Mouse (Mus musculus) heart, postnatal 0 days (tissue): ENCODE measurements around the gene Pik3c2g. TPM values are rescaled to one million over a fixed set of nuclear protein-coding genes. Genes with fewer than 3 reads are reported as not detected.

ENCODE experiments used
- ATAC-seq: fragments of 200-750 bp; cut with Nextera tagmentation; 2 replicates; pipeline ENCODE4 v1.8.0; 2017; ENCODE audit warnings: low read depth, moderate number of reproducible peaks, moderate library complexity; ENCODE audit not compliant: insufficient read depth
- DNase-seq: peaks from one replicate; pipeline ENCODE4 v3.0.0-alpha.2; 2016; ENCODE audit warnings: low spot score
- H3K27ac ChIP-seq: fragments of 300-500 bp; sonication (generic); 2 replicates; pipeline ENCODE4 v1.5.1; 2014; ENCODE audit warnings: low read depth, mild to moderate bottlenecking
- H3K27me3 ChIP-seq: fragments of 300-500 bp; sonication (generic); 2 replicates; pipeline ENCODE4 v1.6.1; 2014; ENCODE audit warnings: low read length, mixed read lengths; ENCODE audit not compliant: control insufficient read depth, insufficient read depth
- H3K36me3 ChIP-seq: fragments of 300-500 bp; sonication (generic); replicated peaks from 2 replicates; pipeline ENCODE4 v1.6.1; 2014; ENCODE audit warnings: low read length, mixed read lengths; ENCODE audit not compliant: control insufficient read depth, insufficient read depth
- H3K4me1 ChIP-seq: fragments of 300-500 bp; sonication (generic); 2 replicates; pipeline ENCODE4 v1.6.1; 2014; ENCODE audit warnings: antibody characterized with exemption; ENCODE audit not compliant: control insufficient read depth, insufficient read depth
- H3K4me2 ChIP-seq: fragments of 300-500 bp; sonication (generic); 2 replicates; pipeline ENCODE4 v1.6.1; 2014; ENCODE audit warnings: low read depth, mild to moderate bottlenecking, low read length, moderate library complexity
- H3K4me3 ChIP-seq: fragments of 300-500 bp; sonication (generic); 2 replicates; pipeline ENCODE4 v1.5.1; 2014; ENCODE audit warnings: low read depth, low read length
- H3K9ac ChIP-seq: fragments of 300-500 bp; sonication (generic); replicated peaks from 2 replicates; pipeline ENCODE4 v1.6.1; 2014; ENCODE audit warnings: low read depth, low read length, mixed read lengths
- H3K9me3 ChIP-seq: fragments of 300-500 bp; sonication (generic); replicated peaks from 2 replicates; pipeline ENCODE4 v1.6.1; 2016; ENCODE audit warnings: low read length; ENCODE audit not compliant: control insufficient read depth
- CTCF ChIP-seq: IDR thresholded peaks from 2 replicates; pipeline ENCODE4 v1.5.1; 2016; ENCODE audit warnings: antibody characterized with exemption, control low read depth, low read depth
- EP300 ChIP-seq: IDR thresholded peaks from 2 replicates; pipeline ENCODE4 v1.6.1; 2016; ENCODE audit warnings: antibody characterized with exemption, low read depth
- WGBS: fragments of 180-500 bp; shearing (Covaris S2); extraction: QIAGEN DNeasy Blood & Tissue Kit; methylation state at CpG from one replicate; pipeline ENCODE4 v1.1.7; 2014; 5-methylcytosine and 5-hydroxymethylcytosine counted together
- polyA plus RNA-seq: library from polyadenylated mRNA; unstranded; fragments of >200 nt; fragmentation: Nextera tagmentation; extraction: Ambion mirVana; gene quantifications from 2 replicates; pipeline ENCODE4 v1.2.1, GENCODE M21; 2015
- total RNA-seq: library from RNA; depleted of rRNA; stranded (reverse); fragments of >200 nt; gene quantifications from 2 replicates; pipeline ENCODE4 v1.2.3, GENCODE M21; 2014; ENCODE audit warnings: low replicate concordance

Pik3c2g gene
- total and polyA plus RNA-seq, 2 experiments from 2014 or later: 0.26 TPM; not detected in 1

- TF ChIP-seq EP300 (no peak), CTCF (no peak)
- Histone ChIP-seq H3K4me3 (no peak overlapping the region), H3K4me1 (no peaks in the 10 kb centered on the region), H3K9me3 (no peaks in the 10 kb centered on the region), H3K27me3 (no peaks in the 10 kb centered on the region), H3K9ac (no peak overlapping the region), H3K4me2 (no peak overlapping the region), H3K27ac (no peak overlapping the region), H3K36me3 (no peaks in the 10 kb centered on the region)
- 37% methylated on average over 3 of the region's 3 CpGs for WGBS
- DNase-seq: no peak
- no peak for ATAC-seq
Measured at GRCm38 (mm10) chr6:139770535-139770934, 183.5 kb downstream of the Pik3c2g start.

- no peak overlapping the region for H3K4me2 ChIP-seq
- no peaks in the 10 kb centered on the region for H3K36me3 ChIP-seq
- no peak overlapping the region for H3K9ac ChIP-seq
- H3K9me3 ChIP-seq: no peaks in the 10 kb centered on the region
- WGBS: 68% methylated on average over 11 of the region's 11 CpGs
- TF ChIP-seq CTCF (no peak), EP300 (no peak)
- no peak for DNase-seq
- no peak for ATAC-seq
- H3K4me3 ChIP-seq: no peak overlapping the region
- no peaks in the 10 kb centered on the region for H3K27me3 ChIP-seq
- H3K27ac ChIP-seq: no peak overlapping the region
- no peaks in the 10 kb centered on the region for H3K4me1 ChIP-seq
Measured at GRCm38 (mm10) chr6:139777576-139778282, 190.7 kb downstream of the Pik3c2g start.

- Histone ChIP-seq H3K36me3 (no peaks in the 10 kb centered on the region), H3K27me3 (no peaks in the 10 kb centered on the region), H3K4me2 (no peak overlapping the region), H3K27ac (no peak overlapping the region), H3K4me1 (no peaks in the 10 kb centered on the region), H3K9ac (no peak overlapping the region), H3K4me3 (no peak overlapping the region), H3K9me3 (no peaks in the 10 kb centered on the region)
- no peak for DNase-seq
- TF ChIP-seq CTCF: no peak
- TF ChIP-seq EP300: no peak
- ATAC-seq: no peak
- 71% methylated on average over 2 of the region's 2 CpGs for WGBS
Measured at GRCm38 (mm10) chr6:139780028-139780427, 193.0 kb downstream of the Pik3c2g start.

- Histone ChIP-seq H3K4me3 (no peak overlapping the region), H3K36me3 (no peaks in the 10 kb centered on the region), H3K27ac (no peak overlapping the region), H3K4me1 (no peaks in the 10 kb centered on the region), H3K27me3 (no peaks in the 10 kb centered on the region), H3K9ac (no peak overlapping the region), H3K4me2 (no peak overlapping the region), H3K9me3 (no peaks in the 10 kb centered on the region)
- no peak for TF ChIP-seq CTCF
- TF ChIP-seq EP300: no peak
- ATAC-seq (no peak), DNase-seq (no peak)
- 32% methylated on average over 4 of the region's 4 CpGs for WGBS
Measured at GRCm38 (mm10) chr6:139789479-139789878, 202.5 kb downstream of the Pik3c2g start.

GRCm38 (mm10) chr6:139799541-139800226 lies 212.7 kb downstream of the Pik3c2g start:
- Histone ChIP-seq H3K36me3 (no peaks in the 10 kb centered on the region), H3K9me3 (no peaks in the 10 kb centered on the region), H3K27ac (no peak overlapping the region), H3K4me1 (no peaks in the 10 kb centered on the region), H3K4me2 (no peak overlapping the region), H3K27me3 (no peaks in the 10 kb centered on the region), H3K4me3 (no peak overlapping the region), H3K9ac (no peak overlapping the region)
- ATAC-seq: no peak
- WGBS: 78% methylated on average over 8 of the region's 8 CpGs
- no peak for DNase-seq
- no peak for TF ChIP-seq EP300
- no peak for TF ChIP-seq CTCF

GRCm38 (mm10) chr6:139821916-139822315 lies 234.9 kb downstream of the Pik3c2g start:
- Histone ChIP-seq H3K4me1 (no peaks in the 10 kb centered on the region), H3K4me2 (no peak overlapping the region), H3K4me3 (no peak overlapping the region), H3K9ac (no peak overlapping the region), H3K27ac (no peak overlapping the region), H3K9me3 (no peaks in the 10 kb centered on the region), H3K36me3 (no peaks in the 10 kb centered on the region), H3K27me3 (no peaks in the 10 kb centered on the region)
- TF ChIP-seq CTCF (no peak), EP300 (no peak)
- WGBS: 73% methylated on average over 8 of the region's 8 CpGs
- DNase-seq (no peak), ATAC-seq (no peak)
